Mouse (Mus musculus) ES-E14 (cell line): ENCODE measurements around the gene Clec2i. TPM values are rescaled to one million over a fixed set of nuclear protein-coding genes. Genes with fewer than 3 reads are reported as not detected.

Experiments
- DNase-seq: peaks from one replicate; pipeline ENCODE4 v3.0.0-alpha.2; 2013; ENCODE audit warnings: low read depth, low spot score
- H3K27ac ChIP-seq: 2 replicates; pipeline ENCODE4 v1.5.1; 2012; ENCODE audit warnings: low read depth, mild to moderate bottlenecking, low read length, moderate library complexity, mixed read lengths; ENCODE audit not compliant: poor library complexity, insufficient read depth, severe bottlenecking
- H3K36me3 ChIP-seq: 2 replicates; pipeline ENCODE4 v1.6.1; 2012; ENCODE audit warnings: mild to moderate bottlenecking, low read length, moderate library complexity, mixed read lengths; ENCODE audit not compliant: control insufficient read depth, poor library complexity, insufficient read depth, severe bottlenecking
- H3K4me1 ChIP-seq, 2 experiments: fragments of 150-350 bp in 1 of 2; sonication (generic) in 1 of 2; 2 replicates each; pipeline ENCODE4 v1.6.1; 2012; ENCODE audit warnings: low read length in 2 of 2, mild to moderate bottlenecking in 1 of 2, mixed read lengths in 1 of 2; ENCODE audit not compliant: control insufficient read depth in 2 of 2, insufficient read depth in 2 of 2, poor library complexity in 1 of 2
- H3K4me3 ChIP-seq, 2 experiments: fragments of 150-350 bp in 1 of 2; sonication (generic) in 1 of 2; 2 replicates each; pipeline ENCODE4 v1.5.1; 2012; ENCODE audit warnings: low read length in 2 of 2, low read depth in 1 of 2, mild to moderate bottlenecking in 1 of 2, mixed read lengths in 1 of 2; ENCODE audit not compliant: insufficient read depth in 1 of 2, poor library complexity in 1 of 2, severe bottlenecking in 1 of 2
- H3K9ac ChIP-seq: 2 replicates; pipeline ENCODE4 v1.6.1; 2012; ENCODE audit warnings: low read depth, mild to moderate bottlenecking, low read length, mixed read lengths; ENCODE audit not compliant: poor library complexity, insufficient read depth, severe bottlenecking
- H3K9me3 ChIP-seq: fragments of 150-350 bp; sonication (generic); 2 replicates; pipeline ENCODE4 v1.6.1; 2012; ENCODE audit warnings: low read depth, mild to moderate bottlenecking, low read length; ENCODE audit not compliant: control insufficient read depth, insufficient read depth
- CHD2 ChIP-seq: IDR thresholded peaks from 2 replicates; pipeline ENCODE4 v1.6.1; 2014; ENCODE audit warnings: mild to moderate bottlenecking, low read depth, low read length, inconsistent platforms
- HCFC1 ChIP-seq: IDR thresholded peaks from 2 replicates; pipeline ENCODE4 v1.6.1; 2012; ENCODE audit warnings: low read length, inconsistent platforms, borderline replicate concordance; ENCODE audit not compliant: insufficient read depth
- MAFK ChIP-seq: IDR thresholded peaks from 2 replicates; pipeline ENCODE4 v1.6.1; 2014; ENCODE audit warnings: mild to moderate bottlenecking, low read depth, low read length, inconsistent platforms; ENCODE audit not compliant: insufficient read depth
- ZC3H11A ChIP-seq: IDR thresholded peaks from 2 replicates; pipeline ENCODE4 v1.6.1; 2012; ENCODE audit warnings: low read depth, mild to moderate bottlenecking, inconsistent platforms, low read length, borderline replicate concordance
- ZNF384 ChIP-seq: IDR thresholded peaks from 2 replicates; pipeline ENCODE4 v1.6.1; 2012; ENCODE audit warnings: low read depth, low read length, inconsistent platforms
- in situ Hi-C, 2 experiments: fragments of 600-800 bp; cut with MboI; formaldehyde crosslinking; loops; one replicate each; pipeline ENCODE4 v1.15.1; 2025; ENCODE audit warnings: low sequenced_read_pairs in 2 of 2, inconsistent platforms in 1 of 2; ENCODE audit not compliant: unreplicated experiment in 2 of 2
- total RNA-seq: library from RNA; depleted of rRNA; stranded (reverse); fragments of 300-350 nt; gene quantifications from 2 replicates; pipeline ENCODE4 v1.2.3, GENCODE M21; 2012

Clec2i gene
- total RNA-seq, 1 experiment = 0.18 TPM

DNA sequence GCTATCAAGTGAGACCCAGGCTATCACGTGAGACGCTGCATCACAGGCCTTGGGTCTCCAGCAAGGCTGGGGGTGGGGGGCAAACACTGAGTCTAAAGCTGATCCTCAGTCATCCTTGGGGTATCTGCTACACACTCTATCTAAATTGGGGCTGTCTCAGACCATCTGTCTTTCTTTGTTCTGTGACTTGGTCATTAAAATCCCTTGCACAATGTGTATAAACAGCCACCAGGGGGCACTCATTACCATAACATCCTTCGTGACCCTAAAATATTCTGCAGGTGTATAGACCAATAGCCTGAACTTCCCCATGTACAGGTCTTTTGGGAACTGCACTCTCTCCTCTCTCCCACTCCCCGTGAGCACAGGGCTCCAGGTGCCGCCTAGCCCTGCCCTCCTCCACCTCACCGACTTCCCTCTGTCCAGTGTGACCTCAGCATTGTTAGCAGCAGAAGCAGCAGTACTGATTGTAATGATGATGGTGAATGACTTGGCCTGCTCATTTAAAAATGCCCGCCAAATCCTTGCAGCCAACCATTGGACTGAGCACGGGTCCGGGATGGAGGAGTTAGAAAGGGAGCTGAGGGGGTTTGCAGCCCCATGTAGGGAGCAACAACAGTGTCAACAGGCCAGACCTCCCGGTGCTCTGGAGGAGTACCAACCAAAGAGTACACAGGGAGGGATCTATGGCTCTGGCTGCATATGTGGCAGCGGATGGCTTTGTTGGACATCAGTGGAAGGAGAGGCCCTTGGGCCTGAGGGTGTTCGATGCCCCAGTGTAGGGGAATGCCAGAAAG is 33.2 kb upstream of the Clec2i start:
- TF ChIP-seq MAFK (no peak), ZC3H11A (peak; percentile 90; the same call in 1 of the 2 replicates)
- H3K4me1 ChIP-seq = peaks cover 0 to 4% of the 10 kb centered on the region in 2 experiments; a peak in 1 of 4 replicates
- H3K9me3 ChIP-seq = no peaks in the 10 kb centered on the region
- H3K4me3 ChIP-seq = no peak overlapping the region
- in situ Hi-C loops = loop anchor here (5.0 to 10.0 kb wide), 3 partner anchors 391 to 511 kb away; no protein-coding TSS in a partner anchor
- no peak overlapping the region for H3K9ac ChIP-seq
- no peaks in the 10 kb centered on the region for H3K36me3 ChIP-seq
- peak; percentile 69 for DNase-seq
- no peak overlapping the region for H3K27ac ChIP-seq

DNA sequence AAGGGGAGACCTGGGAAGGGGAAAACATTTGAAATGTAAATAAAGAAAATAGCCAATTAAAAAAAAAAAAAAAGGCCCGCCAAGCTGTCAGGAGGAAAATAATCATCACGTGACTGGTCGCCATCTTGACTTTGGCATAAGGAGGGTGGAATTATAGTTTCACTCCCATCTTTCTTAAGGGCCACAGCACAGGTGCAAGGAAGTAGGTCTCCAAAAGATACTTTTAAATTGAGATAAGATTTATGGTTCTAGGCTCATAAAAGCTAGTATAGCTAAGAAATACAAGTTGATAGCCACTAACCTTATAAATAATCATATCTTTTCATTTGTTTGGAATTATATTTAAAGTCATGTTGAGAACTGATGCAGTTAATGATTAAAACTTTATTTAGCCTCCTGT is 32.5 kb upstream of the Clec2i start:
- no peaks in the 10 kb centered on the region for H3K36me3 ChIP-seq
- in situ Hi-C loops = loop anchor here (5.0 to 10.0 kb wide), 3 partner anchors 390 to 510 kb away; no protein-coding TSS in a partner anchor

DNA sequence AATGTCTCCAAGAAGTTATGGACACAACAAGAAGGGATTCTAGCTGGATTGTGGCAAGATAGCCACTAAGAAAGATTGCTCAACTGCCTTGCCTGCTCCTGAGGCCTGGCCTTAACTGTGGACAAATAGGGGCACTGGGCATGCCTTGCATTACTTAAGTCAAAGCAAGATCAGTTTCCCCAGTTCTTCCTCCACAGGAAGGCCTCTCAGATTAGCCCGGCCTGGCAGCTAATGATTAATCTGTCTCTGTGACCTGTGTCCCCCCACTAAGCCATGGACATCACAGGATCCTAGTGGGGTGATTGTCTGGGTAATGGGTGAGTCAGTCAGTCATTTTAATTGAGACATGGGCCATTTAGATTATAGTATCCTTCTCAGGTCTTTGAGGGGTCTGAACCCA is 31.9 kb upstream of the Clec2i start:
- Histone ChIP-seq H3K4me1 (peaks cover 0 to 4% of the 10 kb centered on the region in 2 experiments; a peak in 1 of 4 replicates), H3K9me3 (no peaks in the 10 kb centered on the region), H3K27ac (no peak overlapping the region), H3K4me3 (no peak overlapping the region), H3K36me3 (no peaks in the 10 kb centered on the region), H3K9ac (no peak overlapping the region)
- in situ Hi-C loops = loop anchor here (10.0 kb wide), 2 partner anchors 389 to 509 kb away; no protein-coding TSS in a partner anchor
- TF ChIP-seq CHD2 = no peak
- no peak for DNase-seq

More for the DNA sequence above, 32.5 kb upstream of the Clec2i start:
- H3K9me3 ChIP-seq = no peaks in the 10 kb centered on the region
- H3K4me1 ChIP-seq = peaks cover 0 to 4% of the 10 kb centered on the region in 2 experiments; a peak in 1 of 4 replicates
- no peak overlapping the region for H3K9ac ChIP-seq
- H3K27ac ChIP-seq = no peak overlapping the region
- DNase-seq = no peak
- TF ChIP-seq HCFC1 = no peak
- no peak for TF ChIP-seq MAFK
- no peak for TF ChIP-seq ZC3H11A
- TF ChIP-seq CHD2 = no peak
- no peak for TF ChIP-seq ZNF384
- no peak overlapping the region for H3K4me3 ChIP-seq

DNA sequence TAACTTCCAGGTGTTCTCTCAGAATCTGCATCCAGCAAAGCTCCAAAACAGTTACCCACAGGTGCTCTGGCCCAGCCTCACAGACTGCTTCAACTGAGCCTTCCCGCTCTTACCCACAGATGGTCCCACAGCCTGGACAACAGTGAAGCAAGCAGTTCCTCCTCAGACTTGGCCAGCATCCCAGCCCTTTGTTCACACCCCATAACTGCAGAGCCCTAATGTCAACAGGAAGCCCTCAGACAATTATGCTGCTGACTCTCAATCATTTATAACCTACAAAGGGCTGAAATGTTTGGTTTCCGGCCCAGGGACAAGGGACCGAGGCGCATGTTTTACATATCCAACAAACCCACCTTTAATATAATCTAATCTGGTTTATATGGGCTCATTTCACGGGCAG is 31.1 kb upstream of the Clec2i start:
- no peak for DNase-seq
- H3K4me1 ChIP-seq = peaks cover 0 to 4% of the 10 kb centered on the region in 2 experiments; a peak in 1 of 4 replicates
- TF ChIP-seq ZNF384 = no peak
- TF ChIP-seq HCFC1 = no peak
- TF ChIP-seq MAFK = no peak
- no peak for TF ChIP-seq CHD2
- no peak for TF ChIP-seq ZC3H11A
- no peaks in the 10 kb centered on the region for H3K36me3 ChIP-seq
- H3K9me3 ChIP-seq = no peaks in the 10 kb centered on the region
- no peak overlapping the region for H3K4me3 ChIP-seq
- H3K9ac ChIP-seq = no peak overlapping the region
- in situ Hi-C loops = loop anchor here (10.0 kb wide), 2 partner anchors 389 to 509 kb away; no protein-coding TSS in a partner anchor
- no peak overlapping the region for H3K27ac ChIP-seq
